Mouse (Mus musculus) neural tube, embryonic 11.5 days (tissue): Measurements from ENCODE around the gene D17H6S53E. TPM values are rescaled to one million over a fixed set of nuclear protein-coding genes. Genes with fewer than 3 reads are reported as not detected.
"Not testable (repeated sequence)": the region's sequence is repeated elsewhere in the genome, so short reads cannot be mapped to it uniquely, and the experiment has no call there.

Experiments
- ATAC-seq: fragments of 200-750 bp; cut with Nextera tagmentation; 2 replicates; pipeline ENCODE4 v1.8.0; 2017; ENCODE audit warnings: moderate number of reproducible peaks, mild to moderate bottlenecking, moderate TSS enrichment, moderate library complexity; ENCODE audit not compliant: insufficient read depth, low FRiP score, low TSS enrichment
- DNase-seq: peaks from one replicate; pipeline ENCODE4 v3.0.0-alpha.2; 2015; ENCODE audit warnings: low spot score
- H3K27ac ChIP-seq: fragments of 300-500 bp; sonication (generic); 2 replicates; pipeline ENCODE4 v1.5.1; 2014; ENCODE audit warnings: low read depth, mild to moderate bottlenecking, low read length
- H3K27me3 ChIP-seq: fragments of 300-500 bp; sonication (generic); 2 replicates; pipeline ENCODE4 v1.6.1; 2014; ENCODE audit warnings: mild to moderate bottlenecking, low read length, mixed read lengths; ENCODE audit not compliant: control insufficient read depth, insufficient read depth
- H3K36me3 ChIP-seq: fragments of 300-500 bp; sonication (generic); 2 replicates; pipeline ENCODE4 v1.6.1; 2014; ENCODE audit warnings: mild to moderate bottlenecking, low read length, moderate library complexity, mixed read lengths; ENCODE audit not compliant: control insufficient read depth, insufficient read depth
- H3K4me1 ChIP-seq: fragments of 300-500 bp; sonication (generic); 2 replicates; pipeline ENCODE4 v1.6.1; 2014; ENCODE audit warnings: low read length, mixed read lengths; ENCODE audit not compliant: control insufficient read depth, insufficient read depth
- H3K4me2 ChIP-seq: fragments of 300-500 bp; sonication (generic); 2 replicates; pipeline ENCODE4 v1.6.1; 2014; ENCODE audit warnings: low read depth, mild to moderate bottlenecking, moderate library complexity
- H3K4me3 ChIP-seq: fragments of 300-500 bp; sonication (generic); 2 replicates; pipeline ENCODE4 v1.5.1; 2014; ENCODE audit warnings: low read depth, low read length
- H3K9ac ChIP-seq: fragments of 300-500 bp; sonication (generic); 2 replicates; pipeline ENCODE4 v1.6.1; 2014; ENCODE audit warnings: mild to moderate bottlenecking, low read length
- H3K9me3 ChIP-seq: fragments of 300-500 bp; sonication (generic); 2 replicates; pipeline ENCODE4 v1.6.1; 2016; ENCODE audit warnings: low read length; ENCODE audit not compliant: control insufficient read depth
- WGBS: fragments of 180-500 bp; shearing (Covaris S2); extraction: QIAGEN DNeasy Blood & Tissue Kit; methylation state at CpG from one replicate; pipeline ENCODE4 v1.1.7; 2014; 5-methylcytosine and 5-hydroxymethylcytosine counted together
- polyA plus RNA-seq: library from polyadenylated mRNA; unstranded; fragments of >200 nt; fragmentation: Nextera tagmentation; extraction: Ambion mirVana; gene quantifications from 2 replicates; pipeline ENCODE4 v1.2.1, GENCODE M21; 2014

Gene D17H6S53E
- polyA plus RNA-seq, 1 experiment from 2014 or later: 7.0 TPM

DNA sequence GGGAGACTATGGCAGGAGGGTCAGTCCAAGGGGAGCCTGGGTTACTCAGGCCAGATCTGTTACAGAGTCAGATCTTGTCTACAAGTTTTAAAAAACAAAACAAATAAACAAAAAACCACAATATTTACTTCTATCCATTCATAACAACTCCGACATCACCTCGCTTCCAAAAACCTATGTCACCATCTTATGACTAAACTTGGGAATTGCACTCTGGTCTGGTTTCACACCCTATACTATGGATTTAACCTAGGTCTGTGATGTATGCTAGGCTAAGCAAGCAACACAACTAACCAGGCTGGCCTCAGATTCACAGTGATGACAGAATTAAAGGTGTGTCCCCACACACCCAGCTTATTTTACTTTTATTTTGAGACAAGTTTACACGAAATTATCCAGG is 19.7 kb upstream of the D17H6S53E start:
- Histone ChIP-seq H3K4me3 (no peak overlapping the region), H3K27me3 (no peaks in the 10 kb centered on the region), H3K4me1 (no peaks in the 10 kb centered on the region), H3K4me2 (no peak overlapping the region), H3K27ac (no peak overlapping the region), H3K36me3 (peaks cover 10% of the 10 kb centered on the region), H3K9ac (no peak overlapping the region; the same call in 1 of the 2 replicates), H3K9me3 (no peaks in the 10 kb centered on the region)
- 78% methylated on average over 3 of the region's 3 CpGs for WGBS
- ATAC-seq: no peak
- no peak for DNase-seq

DNA sequence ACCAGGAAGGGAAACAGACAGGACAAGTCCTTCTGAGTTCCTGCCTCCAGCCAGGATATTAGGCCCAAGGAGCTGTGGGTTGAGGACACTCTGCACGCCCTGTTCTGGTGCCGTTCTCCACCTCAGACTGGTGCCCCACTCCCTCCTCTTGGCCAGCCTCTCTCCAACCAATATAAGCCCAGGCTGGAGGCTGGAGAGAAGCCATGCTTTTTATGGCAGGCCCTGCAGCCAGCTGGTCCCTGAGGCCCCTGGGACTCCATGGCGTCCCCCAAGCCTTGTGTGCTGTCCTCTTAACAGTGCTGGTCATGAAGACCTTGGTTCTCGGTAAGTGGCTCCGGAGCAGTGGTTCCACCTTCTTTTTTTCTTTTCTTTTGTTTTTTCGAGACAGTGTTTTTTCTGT is 18.1 kb upstream of the D17H6S53E start, which contains the start of gene Ly6g5c:
Gene Ly6g5c, plus strand, starts transcription at position 183 of the 400 bp plus-strand sequence.
- Histone ChIP-seq H3K4me3 (no peak within 1 kb of the TSS), H3K4me2 (no peak within 1 kb of the TSS), H3K36me3 (peaks cover 4% of the 10 kb centered on the region), H3K27ac (no peak within 1 kb of the TSS), H3K9ac (no peak within 1 kb of the TSS), H3K27me3 (no peaks in the 10 kb centered on the region), H3K4me1 (no peaks in the 10 kb centered on the region), H3K9me3 (no peaks in the 10 kb centered on the region)
- no peak for ATAC-seq
- DNase-seq: no peak
- 81% methylated on average over 6 of the region's 6 CpGs for WGBS

DNA sequence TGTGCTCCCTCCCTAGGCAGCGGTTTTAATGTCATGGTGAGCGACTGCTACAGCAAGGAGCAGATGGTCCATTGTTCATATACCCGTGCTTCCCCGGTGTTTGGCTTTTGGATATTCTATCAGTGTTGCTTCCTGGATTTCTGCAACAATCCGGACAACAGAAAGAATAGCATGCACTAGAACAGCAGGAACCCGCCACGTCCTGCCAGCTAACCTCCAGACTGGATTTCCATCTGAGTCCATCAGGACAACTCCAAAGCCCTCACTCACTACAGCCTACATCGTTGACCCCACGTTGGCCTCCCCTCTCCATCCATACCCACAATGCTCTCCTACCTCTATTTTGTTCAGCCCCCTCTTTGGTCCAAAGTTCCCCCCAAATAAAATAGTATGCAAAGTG is 14.4 kb upstream of the D17H6S53E start:
- H3K27ac ChIP-seq: no peak overlapping the region
- no peak overlapping the region for H3K9ac ChIP-seq
- no peaks in the 10 kb centered on the region for H3K27me3 ChIP-seq
- H3K9me3 ChIP-seq: no peaks in the 10 kb centered on the region
- DNase-seq (no peak), ATAC-seq (no peak)
- peaks cover 2% of the 10 kb centered on the region; the same call in 1 of the 2 replicates for H3K36me3 ChIP-seq
- no peak overlapping the region for H3K4me2 ChIP-seq
- no peaks in the 10 kb centered on the region for H3K4me1 ChIP-seq
- no peak overlapping the region for H3K4me3 ChIP-seq
- 82% methylated on average over 9 of the region's 9 CpGs for WGBS

DNA sequence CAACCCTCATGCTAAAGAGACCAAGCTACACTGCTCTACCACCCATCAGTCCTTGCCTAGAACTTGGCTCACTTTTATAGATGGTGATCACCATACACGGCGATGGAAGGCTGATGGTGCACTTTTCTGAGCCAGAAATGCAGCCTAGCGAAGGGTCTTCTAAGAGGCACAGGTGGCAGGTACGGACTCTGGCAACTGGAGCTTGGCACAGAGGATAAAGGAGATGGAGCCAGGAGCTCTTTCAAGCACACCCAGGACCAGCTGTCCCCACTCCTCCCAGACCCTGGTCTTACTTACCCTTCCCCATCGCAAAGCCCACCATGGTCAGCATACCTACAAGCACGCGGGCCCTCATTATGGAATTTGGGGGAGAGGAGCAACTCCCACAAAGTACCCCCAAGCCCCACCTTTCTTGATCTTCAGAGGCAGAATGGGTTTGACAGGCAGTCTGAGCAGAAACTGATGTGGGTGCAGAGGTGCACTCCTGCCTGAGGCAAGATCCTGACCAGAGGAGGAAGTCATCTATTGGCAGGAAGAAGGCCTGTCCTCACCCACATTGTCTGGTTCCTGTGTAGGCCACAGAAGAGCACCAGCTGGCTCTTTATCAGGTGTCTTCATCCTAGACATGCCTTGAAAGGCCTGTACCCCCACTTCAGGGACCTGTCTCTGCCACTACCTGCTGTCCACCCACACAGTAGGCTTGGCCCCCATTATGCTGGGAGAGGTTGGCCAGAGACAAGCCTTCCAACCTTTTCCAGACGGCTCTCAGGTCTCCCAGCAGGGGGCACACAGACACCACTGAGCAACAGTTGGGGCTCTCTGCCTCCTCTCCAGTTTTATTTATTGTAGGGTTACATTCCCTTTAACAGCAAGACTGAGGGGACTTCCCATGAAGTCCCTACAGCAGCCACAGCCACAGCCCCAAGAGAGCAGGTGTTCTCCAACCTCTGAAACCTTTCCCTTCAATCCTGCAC is 10.8 kb upstream of the D17H6S53E start, which contains the start of gene Ly6g5b:
Gene Ly6g5b, minus strand, starts transcription at position 383 of the 974 bp plus-strand sequence.
- Histone ChIP-seq H3K9me3 (no peaks in the 10 kb centered on the region), H3K4me2 (no peak within 1 kb of the TSS), H3K4me1 (peaks cover 4% of the 10 kb centered on the region; the same call in 1 of the 2 replicates), H3K27me3 (no peaks in the 10 kb centered on the region), H3K27ac (no peak within 1 kb of the TSS), H3K4me3 (no peak within 1 kb of the TSS), H3K9ac (no peak within 1 kb of the TSS), H3K36me3 (peaks cover 12% of the 10 kb centered on the region)
- 88% methylated on average over 8 of the region's 8 CpGs for WGBS
- DNase-seq (no peak), ATAC-seq (no peak)

- no peak; the same call in 1 of the 2 replicates for ATAC-seq
- Histone ChIP-seq H3K4me3 (peak overlapping the region; percentile 97), H3K36me3 (peaks cover 10% of the 10 kb centered on the region), H3K4me1 (peaks cover 10% of the 10 kb centered on the region), H3K9me3 (no peaks in the 10 kb centered on the region), H3K9ac (peak overlapping the region; percentile 93), H3K27me3 (no peaks in the 10 kb centered on the region), H3K4me2 (peak overlapping the region; percentile 98), H3K27ac (0 out of 2 replicates have a peak overlapping the region, but pooled peaks have one; percentile 20)
- under 1% methylated on average over 33 of the region's 33 CpGs for WGBS
- DNase-seq: no peak
Measured at GRCm38 (mm10) chr17:35120745-35121142, 5.4 kb upstream of the D17H6S53E start.

GRCm38 (mm10) chr17:35121143-35121799 is 4.9 kb upstream of the D17H6S53E start, which contains the start of gene Gpank1:
TSS of gene Gpank1 (plus strand) at chr17:35121455.
- H3K27ac ChIP-seq: peak within 1 kb of the TSS; percentile 87
- peak within 1 kb of the TSS; percentile 93 for H3K9ac ChIP-seq
- peaks cover 12% of the 10 kb centered on the region for H3K4me1 ChIP-seq
- ATAC-seq: peak; percentile 92
- DNase-seq: peak; percentile 99
- peak within 1 kb of the TSS; percentile 98 for H3K4me2 ChIP-seq
- no peaks in the 10 kb centered on the region for H3K9me3 ChIP-seq
- peak within 1 kb of the TSS; percentile 97 for H3K4me3 ChIP-seq
- H3K36me3 ChIP-seq: peaks cover 10% of the 10 kb centered on the region
- no peaks in the 10 kb centered on the region for H3K27me3 ChIP-seq
- WGBS: 0% methylated on average over 50 of the region's 50 CpGs

- ATAC-seq: no peak
- Histone ChIP-seq H3K27me3 (no peaks in the 10 kb centered on the region), H3K4me1 (peaks cover 17% of the 10 kb centered on the region), H3K9ac (peak within 1 kb of the TSS; percentile 93), H3K36me3 (peaks cover 10% of the 10 kb centered on the region), H3K4me3 (peak within 1 kb of the TSS; percentile 97), H3K27ac (peak within 1 kb of the TSS; percentile 87), H3K4me2 (peak within 1 kb of the TSS; percentile 98), H3K9me3 (no peaks in the 10 kb centered on the region)
- WGBS: 0% methylated on average over 19 of the region's 19 CpGs
- peak; percentile 66 for DNase-seq
Measured at GRCm38 (mm10) chr17:35121871-35122303, 4.3 kb upstream of the D17H6S53E start, which contains the start of gene Csnk2b. TSS of gene Csnk2b (minus strand) at chr17:35122053.

DNA sequence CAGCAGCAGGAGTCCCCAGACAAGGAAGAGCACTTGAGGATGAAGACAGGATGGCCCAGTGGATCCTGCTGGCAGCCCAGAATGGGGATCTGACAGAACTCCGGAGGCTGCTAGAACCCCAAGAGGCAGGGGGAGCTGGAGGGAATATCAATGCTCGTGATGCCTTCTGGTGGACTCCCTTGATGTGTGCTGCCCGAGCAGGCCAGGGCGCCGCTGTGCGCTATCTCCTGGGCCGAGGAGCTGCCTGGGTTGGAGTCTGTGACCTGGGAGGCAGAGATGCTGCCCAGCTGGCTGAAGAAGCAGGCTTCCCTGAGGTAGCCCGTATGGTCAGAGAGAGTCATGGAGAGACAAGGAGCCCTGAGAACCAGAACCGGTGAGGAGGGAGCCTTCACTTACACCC is 2.9 kb upstream of the D17H6S53E start:
- DNase-seq, H3K36me3 ChIP-seq, ATAC-seq, H3K27ac ChIP-seq, H3K4me2 ChIP-seq, H3K9me3 ChIP-seq, H3K4me3 ChIP-seq, H3K9ac ChIP-seq, H3K27me3 ChIP-seq: not testable (repeated sequence)
- WGBS: 94% methylated on average over 9 of the region's 9 CpGs
- peaks cover 17% of the 10 kb centered on the region for H3K4me1 ChIP-seq
